Mouse (Mus musculus) stomach, postnatal 0 days (tissue): ENCODE measurements around the gene Opcml.

Experiments
- CTCF ChIP-seq: IDR thresholded peaks from 2 replicates; pipeline ENCODE4 v1.5.1; 2016; ENCODE audit warnings: antibody characterized with exemption, low read depth, mild to moderate bottlenecking, moderate library complexity
- EP300 ChIP-seq: optimal IDR thresholded peaks from 2 replicates; pipeline ENCODE3; 2016; ENCODE audit warnings: antibody characterized with exemption

GRCm38 (mm10) chr9:28605561-28605960 lies 815.0 kb downstream of the Opcml start:
- TF ChIP-seq CTCF (no peak), EP300 (no peak)
